Mouse (Mus musculus): ENCODE results near the gene Plp2.

The Plp2 gene

GRCm38 (mm10) chrX:7661086-7661485 is 10.1 kb downstream of the Plp2 start:
- DNase-seq: no peak

- no peak for DNase-seq
Measured at GRCm38 (mm10) chrX:7658785-7659589, 12.2 kb downstream of the Plp2 start.

- peak; percentile 64 to 68 for DNase-seq
Measured at GRCm38 (mm10) chrX:7658031-7658784, 13.0 kb downstream of the Plp2 start.

GRCm38 (mm10) chrX:7657221-7657639 is 14.0 kb downstream of the Plp2 start, which contains the start of gene Prickle3:
Prickle3 (plus strand) TSS chrX:7657260.
- DNase-seq: peak; percentile 73 to 76

GRCm38 (mm10) chrX:7648671-7649304 is 22.4 kb downstream of the Plp2 start:
- peak; percentile 90 to 93 for DNase-seq

GRCm38 (mm10) chrX:7645349-7645748 is 25.8 kb downstream of the Plp2 start:
- peak; percentile 75 to 81 for DNase-seq

GRCm38 (mm10) chrX:7640785-7641184 is 30.4 kb downstream of the Plp2 start:
- DNase-seq: no peak

- no peak for DNase-seq
Measured at GRCm38 (mm10) chrX:7639536-7640325, 31.5 kb downstream of the Plp2 start.

GRCm38 (mm10) chrX:7638401-7639091 is 32.6 kb downstream of the Plp2 start, which contains the start of gene Syp:
Syp (plus strand) TSS chrX:7638471.
- DNase-seq: peak; percentile 66 to 71

- no peak for DNase-seq
Measured at GRCm38 (mm10) chrX:7635101-7635500, 36.1 kb downstream of the Plp2 start.

GRCm38 (mm10) chrX:7632560-7632959 is 38.6 kb downstream of the Plp2 start:
- DNase-seq: no peak
